Mouse (Mus musculus): Measurements from ENCODE around the gene Mtmr12. TPM values are rescaled to one million over a fixed set of nuclear protein-coding genes. Genes with fewer than 3 reads are reported as not detected.

Mtmr12 gene
- total and polyA plus RNA-seq, 3 experiments, result 14.3 to 38.2 TPM; not detected in 1

GRCm38 (mm10) chr15:12266460-12266859, 61.6 kb downstream of the Mtmr12 start:
- no peaks in the 10 kb centered on the region for H3K79me2 ChIP-seq (ENCODE audit: control insufficient read depth, insufficient read depth, low read length, poor library complexity)
- peaks cover 0 to 8% of the 10 kb centered on the region in 2 experiments; a peak in 3 of 4 replicates for H3K36me3 ChIP-seq (ENCODE audit: control insufficient read depth in 1 of 2, insufficient read depth in 2 of 2, low read length in 2 of 2)
- no peak overlapping the region for H3K27ac ChIP-seq (ENCODE audit: control insufficient read depth, low read depth, low read length)
- TF ChIP-seq POLR2AphosphoS5 (IDR thresholded peaks at IDR 0.05; ENCODE audit: borderline replicate concordance, low read depth, low read length) (no peak), KAT2A (conservative IDR thresholded peaks at IDR 0.05; ENCODE audit: low read depth, low read length) (no peak), ZNF384 (IDR thresholded peaks at IDR 0.05; ENCODE audit: low read depth, low read length) (no peak), RAD21 (IDR thresholded peaks at IDR 0.05; ENCODE audit: low read depth, low read length) (no peak), POLR2AphosphoS2 (IDR thresholded peaks at IDR 0.05; ENCODE audit: low read length) (no peak), POLR2A (IDR thresholded peaks at IDR 0.05; ENCODE audit: control insufficient read depth in 1 of 2, insufficient read depth in 1 of 2, low read depth in 1 of 2, low read length in 2 of 2, poor library complexity in 1 of 2) (no peak), EP300 (IDR thresholded peaks at IDR 0.05; ENCODE audit: low read depth in 1 of 2, low read length in 2 of 2) (no peak), MEF2A (IDR thresholded peaks at IDR 0.05; ENCODE audit: extremely low read depth, insufficient replicate concordance, low read depth, low read length, poor library complexity, severe bottlenecking) (no peak), MYC (IDR thresholded peaks at IDR 0.05; ENCODE audit: low read depth, low read length) (no peak), SMC3 (IDR thresholded peaks at IDR 0.05; ENCODE audit: low read depth, low read length) (no peak), E2F4 (IDR thresholded peaks at IDR 0.05; ENCODE audit: borderline replicate concordance, low read depth, low read length) (no peak), JUND (IDR thresholded peaks at IDR 0.05; ENCODE audit: low read depth, low read length) (no peak), ETS1 (IDR thresholded peaks at IDR 0.05; ENCODE audit: low read depth, low read length) (no peak), TBP (IDR thresholded peaks at IDR 0.05; ENCODE audit: low read depth, low read length) (no peak), CHD2 (IDR thresholded peaks at IDR 0.05; ENCODE audit: low read length) (no peak), UBTF (IDR thresholded peaks at IDR 0.05; ENCODE audit: borderline replicate concordance, insufficient read depth, low read depth, low read length) (no peak), MAFK (IDR thresholded peaks at IDR 0.05; ENCODE audit: borderline replicate concordance, low read depth, low read length) (no peak), NRF1 (IDR thresholded peaks at IDR 0.05; ENCODE audit: insufficient read depth, low read depth, low read length, poor library complexity, severe bottlenecking) (no peak), MAX (IDR thresholded peaks at IDR 0.05; ENCODE audit: low read length) (no peak)
- no peaks in the 10 kb centered on the region for H3K27me3 ChIP-seq (ENCODE audit: control insufficient read depth in 1 of 2, insufficient read depth in 2 of 2, low read length in 2 of 2)
- 0 out of 4 replicates have a peak, but pooled peaks cover 0 to 4% of the 10 kb centered on the region in 2 experiments for H3K4me1 ChIP-seq (ENCODE audit: control insufficient read depth in 1 of 2, insufficient read depth in 2 of 2, low read length in 2 of 2)
- H3K9me3 ChIP-seq (replicated peaks; ENCODE audit: insufficient read depth, low read length), result no peaks in the 10 kb centered on the region
- H3K4me3 ChIP-seq (ENCODE audit: control insufficient read depth in 1 of 2, insufficient read depth in 1 of 2, low read depth in 2 of 2, low read length in 2 of 2), result no peak overlapping the region
- no peak overlapping the region for H3K9ac ChIP-seq (ENCODE audit: control insufficient read depth, low read depth, low read length, poor library complexity, severe bottlenecking)
- no peak for DNase-seq (ENCODE audit: low read depth, low spot score)

GRCm38 (mm10) chr15:12268021-12268420, 63.2 kb downstream of the Mtmr12 start:
- no peak overlapping the region for H3K4me3 ChIP-seq (ENCODE audit: control insufficient read depth in 1 of 2, insufficient read depth in 1 of 2, low read depth in 2 of 2, low read length in 2 of 2)
- no peaks in the 10 kb centered on the region for H3K9me3 ChIP-seq (replicated peaks; ENCODE audit: insufficient read depth, low read length)
- H3K27me3 ChIP-seq (ENCODE audit: control insufficient read depth in 1 of 2, insufficient read depth in 2 of 2, low read length in 2 of 2), result no peaks in the 10 kb centered on the region
- H3K36me3 ChIP-seq (ENCODE audit: control insufficient read depth in 1 of 2, insufficient read depth in 2 of 2, low read length in 2 of 2), result peaks cover 0 to 8% of the 10 kb centered on the region in 2 experiments; a peak in 3 of 4 replicates
- no peaks in the 10 kb centered on the region for H3K79me2 ChIP-seq (ENCODE audit: control insufficient read depth, insufficient read depth, low read length, poor library complexity)
- DNase-seq (ENCODE audit: low read depth, low spot score), result peak; percentile 81
- H3K27ac ChIP-seq (ENCODE audit: control insufficient read depth, low read depth, low read length), result no peak overlapping the region
- TF ChIP-seq RAD21 (IDR thresholded peaks at IDR 0.05; ENCODE audit: low read depth, low read length), result peak; percentile 92
- TF ChIP-seq CTCF (IDR thresholded peaks at IDR 0.05 in 2 of 3, conservative IDR thresholded peaks at IDR 0.05 in 1 of 3; ENCODE audit: control insufficient read depth in 1 of 3, insufficient read depth in 1 of 3, low read depth in 2 of 3, low read length in 3 of 3, poor library complexity in 1 of 3, severe bottlenecking in 1 of 3), result peak; percentile 91 to 93 (median 93)
- no peak for TF ChIP-seq HCFC1 (IDR thresholded peaks at IDR 0.05; ENCODE audit: low read depth, low read length)
- no peak for TF ChIP-seq MXI1 (IDR thresholded peaks at IDR 0.05; ENCODE audit: low read depth, low read length)
- peak; percentile 98 for TF ChIP-seq SMC3 (IDR thresholded peaks at IDR 0.05; ENCODE audit: low read depth, low read length)
- no peak for TF ChIP-seq TAL1 (IDR thresholded peaks at IDR 0.05; ENCODE audit: low read length)
- peak; percentile 91 for TF ChIP-seq ZC3H11A (IDR thresholded peaks at IDR 0.05; ENCODE audit: low read depth, low read length)
- TF ChIP-seq EP300 (IDR thresholded peaks at IDR 0.05; ENCODE audit: low read depth in 1 of 2, low read length in 2 of 2), result no peak
- TF ChIP-seq MYB (IDR thresholded peaks at IDR 0.05; ENCODE audit: low read depth, low read length), result no peak
- H3K4me1 ChIP-seq (ENCODE audit: control insufficient read depth in 1 of 2, insufficient read depth in 2 of 2, low read length in 2 of 2), result 0 out of 4 replicates have a peak, but pooled peaks cover 0 to 4% of the 10 kb centered on the region in 2 experiments
- H3K9ac ChIP-seq (ENCODE audit: control insufficient read depth, low read depth, low read length, poor library complexity, severe bottlenecking), result no peak overlapping the region

All from MEL (cell line).